Mouse (Mus musculus) forebrain, postnatal 0 days (tissue): ENCODE data around the gene Thoc5. TPM values are rescaled to one million over a fixed set of nuclear protein-coding genes. Genes with fewer than 3 reads are reported as not detected.

ENCODE experiments used
- ATAC-seq: fragments of 200-750 bp; cut with Nextera tagmentation; 2 replicates; pipeline ENCODE4 v1.8.0; 2017; ENCODE audit warnings: mild to moderate bottlenecking, moderate library complexity
- DNase-seq: peaks from one replicate; pipeline ENCODE4 v3.0.0-alpha.2; 2015
- H3K27ac ChIP-seq: fragments of 300-500 bp; sonication (generic); 2 replicates; pipeline ENCODE4 v1.5.1; 2014; ENCODE audit warnings: low read depth, mild to moderate bottlenecking, antibody characterized with exemption, low read length, moderate library complexity, mixed read lengths
- H3K27me3 ChIP-seq: fragments of 300-500 bp; sonication (generic); 2 replicates; pipeline ENCODE4 v1.6.1; 2014; ENCODE audit warnings: mild to moderate bottlenecking, low read length, mixed read lengths; ENCODE audit not compliant: insufficient read depth
- H3K36me3 ChIP-seq: fragments of 300-500 bp; sonication (generic); 2 replicates; pipeline ENCODE4 v1.6.1; 2014; ENCODE audit warnings: mild to moderate bottlenecking, moderate library complexity; ENCODE audit not compliant: insufficient read depth
- H3K4me1 ChIP-seq: fragments of 300-500 bp; sonication (generic); 2 replicates; pipeline ENCODE4 v1.6.1; 2014; ENCODE audit warnings: antibody characterized with exemption; ENCODE audit not compliant: insufficient read depth
- H3K4me2 ChIP-seq: fragments of 300-500 bp; sonication (generic); 2 replicates; pipeline ENCODE4 v1.6.1; 2014; ENCODE audit warnings: low read depth, mild to moderate bottlenecking, moderate library complexity
- H3K4me3 ChIP-seq: fragments of 300-500 bp; sonication (generic); 2 replicates; pipeline ENCODE4 v1.5.1; 2014; ENCODE audit warnings: low read depth, low read length, mixed read lengths
- H3K9ac ChIP-seq: fragments of 300-500 bp; sonication (generic); 2 replicates; pipeline ENCODE4 v1.6.1; 2014; ENCODE audit warnings: mild to moderate bottlenecking
- H3K9me3 ChIP-seq: fragments of 300-500 bp; sonication (generic); 2 replicates; pipeline ENCODE4 v1.6.1; 2016; ENCODE audit warnings: low read length
- CTCF ChIP-seq: sonication (generic); IDR thresholded peaks from 2 replicates; pipeline ENCODE4 v1.5.1; 2016; ENCODE audit warnings: antibody characterized with exemption, control low read depth, low read depth
- WGBS: fragments of 180-500 bp; shearing (Covaris S2); extraction: QIAGEN DNeasy Blood & Tissue Kit; methylation state at CpG from one replicate; pipeline ENCODE4 v1.1.7; 2014; 5-methylcytosine and 5-hydroxymethylcytosine counted together
- polyA plus RNA-seq: library from polyadenylated mRNA; unstranded; fragments of >200 nt; fragmentation: Nextera tagmentation; extraction: Ambion mirVana; gene quantifications from 2 replicates; pipeline ENCODE4 v1.2.1, GENCODE M21; 2015
- total RNA-seq: library from RNA; depleted of rRNA; stranded (reverse); fragments of >200 nt; gene quantifications from 2 replicates; pipeline ENCODE4 v1.2.3, GENCODE M21; 2014

The Thoc5 gene
- total and polyA plus RNA-seq, 2 experiments from 2014 or later: 52.2 to 55.7 TPM

- Histone ChIP-seq H3K9me3 (no peaks in the 10 kb centered on the region), H3K4me2 (no peak overlapping the region), H3K36me3 (peaks cover 69% of the 10 kb centered on the region), H3K27me3 (no peaks in the 10 kb centered on the region), H3K27ac (no peak overlapping the region), H3K4me3 (no peak overlapping the region), H3K4me1 (no peaks in the 10 kb centered on the region), H3K9ac (no peak overlapping the region)
- 95% methylated on average over 6 of the region's 6 CpGs for WGBS
- TF ChIP-seq CTCF: no peak
- DNase-seq (no peak), ATAC-seq (no peak)
These were observed 11.1 kb downstream of the Thoc5 start for GRCm38 (mm10) chr11:4906231-4906630.

GRCm38 (mm10) chr11:4916068-4916467 is 20.9 kb downstream of the Thoc5 start:
- H3K4me2 ChIP-seq: no peak overlapping the region
- H3K9ac ChIP-seq: no peak overlapping the region
- H3K27ac ChIP-seq: no peak overlapping the region
- TF ChIP-seq CTCF: peak; percentile 81
- ATAC-seq: no peak
- peaks cover 89% of the 10 kb centered on the region for H3K36me3 ChIP-seq
- H3K4me3 ChIP-seq: no peak overlapping the region
- peak; percentile 76 for DNase-seq
- H3K27me3 ChIP-seq: no peaks in the 10 kb centered on the region
- no peaks in the 10 kb centered on the region for H3K9me3 ChIP-seq
- H3K4me1 ChIP-seq: no peaks in the 10 kb centered on the region
- 48% methylated on average over 1 of the region's 1 CpGs for WGBS

GRCm38 (mm10) chr11:4921281-4921680 is 26.2 kb downstream of the Thoc5 start:
- Histone ChIP-seq H3K9me3 (no peaks in the 10 kb centered on the region), H3K4me3 (no peak overlapping the region), H3K4me2 (no peak overlapping the region), H3K27me3 (no peaks in the 10 kb centered on the region), H3K9ac (no peak overlapping the region), H3K27ac (no peak overlapping the region), H3K4me1 (no peaks in the 10 kb centered on the region), H3K36me3 (peaks cover 88% of the 10 kb centered on the region)
- ATAC-seq (no peak), DNase-seq (no peak)
- WGBS: 79% methylated on average over 2 of the region's 2 CpGs
- no peak for TF ChIP-seq CTCF

GRCm38 (mm10) chr11:4921751-4922150 is 26.6 kb downstream of the Thoc5 start:
- H3K27ac ChIP-seq: no peak overlapping the region
- H3K36me3 ChIP-seq: peaks cover 92% of the 10 kb centered on the region
- H3K4me1 ChIP-seq: no peaks in the 10 kb centered on the region
- no peak for TF ChIP-seq CTCF
- no peak for ATAC-seq
- no peak overlapping the region for H3K4me2 ChIP-seq
- H3K4me3 ChIP-seq: no peak overlapping the region
- no peak overlapping the region for H3K9ac ChIP-seq
- WGBS: 68% methylated on average over 7 of the region's 7 CpGs
- H3K27me3 ChIP-seq: no peaks in the 10 kb centered on the region
- no peak for DNase-seq
- H3K9me3 ChIP-seq: no peaks in the 10 kb centered on the region

- no peak overlapping the region for H3K9ac ChIP-seq
- no peaks in the 10 kb centered on the region for H3K4me1 ChIP-seq
- no peak overlapping the region for H3K27ac ChIP-seq
- H3K4me3 ChIP-seq: no peak overlapping the region
- H3K4me2 ChIP-seq: no peak overlapping the region
- H3K36me3 ChIP-seq: peaks cover 74% of the 10 kb centered on the region
- no peak for ATAC-seq
- H3K27me3 ChIP-seq: no peaks in the 10 kb centered on the region
- no peak for TF ChIP-seq CTCF
- no peaks in the 10 kb centered on the region for H3K9me3 ChIP-seq
- WGBS: 92% methylated on average over 3 of the region's 3 CpGs
- no peak for DNase-seq
These were observed 32.1 kb downstream of the Thoc5 start for GRCm38 (mm10) chr11:4927224-4927623.

GRCm38 (mm10) chr11:4931009-4931601 is 36.0 kb downstream of the Thoc5 start:
- H3K4me3 ChIP-seq: no peak overlapping the region
- H3K27ac ChIP-seq: no peak overlapping the region
- H3K4me1 ChIP-seq: no peaks in the 10 kb centered on the region
- peaks cover 40% of the 10 kb centered on the region for H3K36me3 ChIP-seq
- DNase-seq: peak; percentile 37
- H3K27me3 ChIP-seq: no peaks in the 10 kb centered on the region
- TF ChIP-seq CTCF: no peak
- no peak overlapping the region for H3K4me2 ChIP-seq
- 19% methylated on average over 1 of the region's 1 CpGs for WGBS
- no peaks in the 10 kb centered on the region for H3K9me3 ChIP-seq
- ATAC-seq: no peak; the same call in 1 of the 2 replicates
- no peak overlapping the region for H3K9ac ChIP-seq

GRCm38 (mm10) chr11:4936243-4936642 is 41.1 kb downstream of the Thoc5 start:
- TF ChIP-seq CTCF: no peak
- 78% methylated on average over 5 of the region's 5 CpGs for WGBS
- Histone ChIP-seq H3K27ac (no peak overlapping the region), H3K9me3 (no peaks in the 10 kb centered on the region), H3K36me3 (peaks cover 5% of the 10 kb centered on the region; the same call in 1 of the 2 replicates), H3K27me3 (no peaks in the 10 kb centered on the region), H3K4me1 (no peaks in the 10 kb centered on the region), H3K4me3 (no peak overlapping the region), H3K9ac (no peak overlapping the region), H3K4me2 (no peak overlapping the region)
- DNase-seq (no peak), ATAC-seq (no peak)
